Mouse (Mus musculus) lung, embryonic 14.5 days (tissue): ENCODE measurements around the gene Trip10. TPM values are rescaled to one million over a fixed set of nuclear protein-coding genes. Genes with fewer than 3 reads are reported as not detected.

Experiments used
- ATAC-seq: fragments of 200-750 bp; cut with Nextera tagmentation; 2 replicates; pipeline ENCODE4 v1.8.0; 2017; ENCODE audit warnings: mild to moderate bottlenecking, moderate TSS enrichment, moderate library complexity; ENCODE audit not compliant: insufficient read depth
- DNase-seq: peaks from one replicate; pipeline ENCODE4 v3.0.0-alpha.2; 2015
- H3K27ac ChIP-seq: fragments of 300-500 bp; sonication (generic); 2 replicates; pipeline ENCODE4 v1.5.1; 2014; ENCODE audit warnings: low read depth, mild to moderate bottlenecking, moderate library complexity
- H3K27me3 ChIP-seq: fragments of 300-500 bp; sonication (generic); 2 replicates; pipeline ENCODE4 v1.6.1; 2014; ENCODE audit warnings: low read length, control low read depth; ENCODE audit not compliant: insufficient read depth
- H3K36me3 ChIP-seq: fragments of 300-500 bp; sonication (generic); 2 replicates; pipeline ENCODE4 v1.6.1; 2014; ENCODE audit warnings: control low read depth; ENCODE audit not compliant: insufficient read depth
- H3K4me1 ChIP-seq: fragments of 300-500 bp; sonication (generic); 2 replicates; pipeline ENCODE4 v1.6.1; 2014; ENCODE audit warnings: antibody characterized with exemption, control low read depth; ENCODE audit not compliant: insufficient read depth
- H3K4me2 ChIP-seq: fragments of 300-500 bp; sonication (generic); 2 replicates; pipeline ENCODE4 v1.6.1; 2014; ENCODE audit warnings: mild to moderate bottlenecking
- H3K4me3 ChIP-seq: fragments of 300-500 bp; sonication (generic); 2 replicates; pipeline ENCODE4 v1.5.1; 2014; ENCODE audit warnings: low read depth, low read length
- H3K9ac ChIP-seq: fragments of 300-500 bp; sonication (generic); 2 replicates; pipeline ENCODE4 v1.6.1; 2014
- H3K9me3 ChIP-seq: fragments of 300-500 bp; sonication (generic); 2 replicates; pipeline ENCODE4 v1.6.1; 2016; ENCODE audit warnings: low read depth, low read length, control low read depth
- CTCF ChIP-seq: IDR thresholded peaks from 2 replicates; pipeline ENCODE4 v1.5.1; 2016; ENCODE audit warnings: antibody characterized with exemption, low read depth
- WGBS: fragments of 180-500 bp; shearing (Covaris S2); extraction: QIAGEN DNeasy Blood & Tissue Kit; methylation state at CpG from one replicate; pipeline ENCODE4 v1.1.7; 2014; 5-methylcytosine and 5-hydroxymethylcytosine counted together
- polyA plus RNA-seq: library from polyadenylated mRNA; unstranded; fragments of >200 nt; fragmentation: Nextera tagmentation; extraction: Ambion mirVana; gene quantifications from 2 replicates; pipeline ENCODE4 v1.2.1, GENCODE M21; 2014

The Trip10 gene
- polyA plus RNA-seq, 1 experiment from 2014 or later, result 39.9 TPM

GRCm38 (mm10) chr17:57289252-57289651 lies 40.0 kb downstream of the Trip10 start:
- no peak for TF ChIP-seq CTCF
- WGBS, result 72% methylated on average over 5 of the region's 5 CpGs
- DNase-seq, result no peak
- no peaks in the 10 kb centered on the region for H3K27me3 ChIP-seq
- no peaks in the 10 kb centered on the region for H3K4me1 ChIP-seq
- H3K9ac ChIP-seq, result no peak overlapping the region
- ATAC-seq, result no peak
- H3K27ac ChIP-seq, result no peak overlapping the region
- H3K9me3 ChIP-seq, result no peaks in the 10 kb centered on the region
- H3K4me2 ChIP-seq, result no peak overlapping the region
- H3K4me3 ChIP-seq, result no peak overlapping the region
- H3K36me3 ChIP-seq, result no peaks in the 10 kb centered on the region

GRCm38 (mm10) chr17:57290001-57290670 lies 40.9 kb downstream of the Trip10 start:
- Histone ChIP-seq H3K4me1 (no peaks in the 10 kb centered on the region), H3K9me3 (no peaks in the 10 kb centered on the region), H3K9ac (no peak overlapping the region), H3K36me3 (no peaks in the 10 kb centered on the region), H3K27me3 (no peaks in the 10 kb centered on the region), H3K4me3 (no peak overlapping the region), H3K27ac (peak overlapping the region; percentile 4; the same call in 1 of the 2 replicates), H3K4me2 (no peak overlapping the region)
- peak; percentile 41 for DNase-seq
- 81% methylated on average over 9 of the region's 9 CpGs for WGBS
- TF ChIP-seq CTCF, result no peak
- peak; percentile 49; the same call in 1 of the 2 replicates for ATAC-seq

GRCm38 (mm10) chr17:57290671-57291055 lies 41.4 kb downstream of the Trip10 start:
- TF ChIP-seq CTCF, result no peak
- Histone ChIP-seq H3K36me3 (no peaks in the 10 kb centered on the region), H3K4me3 (no peak overlapping the region), H3K9ac (no peak overlapping the region), H3K27ac (peak overlapping the region; percentile 1; the same call in 1 of the 2 replicates), H3K4me2 (no peak overlapping the region), H3K27me3 (no peaks in the 10 kb centered on the region), H3K4me1 (no peaks in the 10 kb centered on the region), H3K9me3 (no peaks in the 10 kb centered on the region)
- ATAC-seq (no peak), DNase-seq (no peak)
- WGBS, result 67% methylated on average over 7 of the region's 7 CpGs

GRCm38 (mm10) chr17:57292302-57292701 lies 43.0 kb downstream of the Trip10 start:
- ATAC-seq, result no peak
- 88% methylated on average over 2 of the region's 2 CpGs for WGBS
- Histone ChIP-seq H3K27ac (no peak overlapping the region), H3K9ac (no peak overlapping the region), H3K4me1 (no peaks in the 10 kb centered on the region), H3K4me2 (no peak overlapping the region), H3K9me3 (no peaks in the 10 kb centered on the region), H3K36me3 (no peaks in the 10 kb centered on the region), H3K4me3 (no peak overlapping the region), H3K27me3 (no peaks in the 10 kb centered on the region)
- no peak for TF ChIP-seq CTCF
- DNase-seq, result no peak

- no peak overlapping the region for H3K27ac ChIP-seq
- H3K9ac ChIP-seq, result no peak overlapping the region
- H3K9me3 ChIP-seq, result no peaks in the 10 kb centered on the region
- H3K36me3 ChIP-seq, result no peaks in the 10 kb centered on the region
- DNase-seq, result no peak
- 90% methylated on average over 9 of the region's 9 CpGs for WGBS
- H3K4me3 ChIP-seq, result no peak overlapping the region
- no peak for ATAC-seq
- H3K4me1 ChIP-seq, result no peaks in the 10 kb centered on the region
- no peak overlapping the region for H3K4me2 ChIP-seq
- no peaks in the 10 kb centered on the region for H3K27me3 ChIP-seq
- no peak for TF ChIP-seq CTCF
These were observed 43.7 kb downstream of the Trip10 start for GRCm38 (mm10) chr17:57292968-57293367.

- H3K27ac ChIP-seq, result no peak overlapping the region
- WGBS, result 87% methylated on average over 9 of the region's 9 CpGs
- H3K27me3 ChIP-seq, result no peaks in the 10 kb centered on the region
These were observed 46.7 kb downstream of the Trip10 start for GRCm38 (mm10) chr17:57295935-57296334.

GRCm38 (mm10) chr17:57297040-57297439 lies 47.8 kb downstream of the Trip10 start:
- Histone ChIP-seq H3K27ac (no peak overlapping the region), H3K4me3 (no peak overlapping the region), H3K4me2 (no peak overlapping the region), H3K36me3 (no peaks in the 10 kb centered on the region), H3K4me1 (no peaks in the 10 kb centered on the region), H3K27me3 (no peaks in the 10 kb centered on the region), H3K9ac (no peak overlapping the region), H3K9me3 (no peaks in the 10 kb centered on the region)
- ATAC-seq (no peak), DNase-seq (no peak)
- no peak for TF ChIP-seq CTCF
- 76% methylated on average over 12 of the region's 12 CpGs for WGBS

More at GRCm38 (mm10) chr17:57295935-57296334, 46.7 kb downstream of the Trip10 start:
- DNase-seq (no peak), ATAC-seq (no peak)
- no peak overlapping the region for H3K4me2 ChIP-seq
- no peak for TF ChIP-seq CTCF
- H3K4me1 ChIP-seq, result no peaks in the 10 kb centered on the region
- H3K4me3 ChIP-seq, result no peak overlapping the region
- H3K9me3 ChIP-seq, result no peaks in the 10 kb centered on the region
- H3K9ac ChIP-seq, result no peak overlapping the region
- no peaks in the 10 kb centered on the region for H3K36me3 ChIP-seq
